Mouse (Mus musculus): Measurements from ENCODE around the gene Atp5d. TPM values are rescaled to one million over a fixed set of nuclear protein-coding genes. Genes with fewer than 3 reads are reported as not detected.

Atp5d gene
- polyA plus RNA-seq, 1 experiment from 2014 or later, result 433 TPM

GRCm38 (mm10) chr10:80129846-80130245 lies 8.6 kb upstream of the Atp5d start:
- Histone ChIP-seq H3K4me1 (replicated peaks; ENCODE audit: control insufficient read depth, insufficient read depth, low read length) (peaks cover 12% of the 10 kb centered on the region), H3K36me3 (ENCODE audit: control insufficient read depth, insufficient read depth) (peaks cover 34% of the 10 kb centered on the region), H3K27ac (ENCODE audit: low read length) (no peak overlapping the region), H3K9ac (replicated peaks; ENCODE audit: low read depth, low read length) (no peak overlapping the region), H3K4me2 (ENCODE audit: low read length) (no peak overlapping the region), H3K4me3 (replicated peaks; ENCODE audit: low read length) (no peak overlapping the region), H3K27me3 (replicated peaks; ENCODE audit: control insufficient read depth, insufficient read depth, low read length) (no peaks in the 10 kb centered on the region), H3K9me3 (ENCODE audit: control insufficient read depth, low read length) (no peaks in the 10 kb centered on the region)
- 92% methylated on average over 9 of the region's 9 CpGs for whole genome bisulfite sequencing
- ATAC-seq, result no peak

- WGBS, result 83% methylated on average over 18 of the region's 18 CpGs
- H3K9me3 ChIP-seq (ENCODE audit: control insufficient read depth, low read length), result no peaks in the 10 kb centered on the region
- ATAC-seq, result no peak
- no peak overlapping the region for H3K4me2 ChIP-seq (ENCODE audit: low read length)
- no peak overlapping the region for H3K4me3 ChIP-seq (replicated peaks; ENCODE audit: low read length)
- no peak overlapping the region for H3K9ac ChIP-seq (replicated peaks; ENCODE audit: low read depth, low read length)
- H3K4me1 ChIP-seq (replicated peaks; ENCODE audit: control insufficient read depth, insufficient read depth, low read length), result peaks cover 12% of the 10 kb centered on the region
- no peak overlapping the region for H3K27ac ChIP-seq (ENCODE audit: low read length)
- H3K27me3 ChIP-seq (replicated peaks; ENCODE audit: control insufficient read depth, insufficient read depth, low read length), result no peaks in the 10 kb centered on the region
- peaks cover 35% of the 10 kb centered on the region for H3K36me3 ChIP-seq (ENCODE audit: control insufficient read depth, insufficient read depth)
Observed at GRCm38 (mm10) chr10:80130403-80131031, 7.9 kb upstream of the Atp5d start.

DNA sequence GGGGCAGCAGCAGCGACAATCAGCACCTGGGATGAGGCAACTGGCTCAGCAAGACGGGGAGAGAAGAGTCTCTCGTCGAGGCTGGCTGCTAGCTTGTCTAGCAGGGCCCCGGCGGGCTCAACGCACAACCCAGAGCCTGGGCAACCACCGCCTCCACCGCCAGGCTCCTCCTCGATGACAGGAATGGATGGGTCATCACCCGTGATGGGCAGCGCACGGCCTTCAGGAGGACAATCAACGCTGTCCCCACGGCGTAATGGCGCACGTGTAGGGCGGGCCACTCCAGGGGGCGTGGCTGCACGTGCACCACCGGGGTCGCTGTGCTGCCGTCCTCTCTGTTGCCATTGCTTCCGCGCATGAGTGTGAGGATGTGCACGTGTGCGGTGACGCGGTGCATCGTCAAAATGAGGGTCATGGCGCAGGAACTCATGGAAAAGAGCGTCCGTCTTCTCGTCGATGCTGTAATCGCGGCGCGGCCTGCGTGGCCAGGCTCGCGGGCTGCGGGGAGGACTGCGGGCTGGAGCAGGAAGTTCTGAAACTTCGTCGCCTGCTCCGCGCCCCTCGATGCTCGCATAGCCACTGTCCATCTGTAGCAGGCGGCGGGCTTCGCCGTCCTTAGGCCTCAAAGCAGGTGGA lies 7.0 kb upstream of the Atp5d start:
- Histone ChIP-seq H3K27me3 (replicated peaks; ENCODE audit: control insufficient read depth, insufficient read depth, low read length) (no peaks in the 10 kb centered on the region), H3K9me3 (ENCODE audit: control insufficient read depth, low read length) (no peaks in the 10 kb centered on the region), H3K4me2 (ENCODE audit: low read length) (peak overlapping the region; percentile 28), H3K4me3 (replicated peaks; ENCODE audit: low read length) (peak overlapping the region; percentile 12; the same call in 1 of the 2 replicates), H3K27ac (ENCODE audit: low read length) (no peak overlapping the region), H3K4me1 (replicated peaks; ENCODE audit: control insufficient read depth, insufficient read depth, low read length) (peaks cover 16% of the 10 kb centered on the region), H3K9ac (replicated peaks; ENCODE audit: low read depth, low read length) (0 out of 2 replicates have a peak overlapping the region, but pooled peaks have one; percentile 18), H3K36me3 (ENCODE audit: control insufficient read depth, insufficient read depth) (peaks cover 36% of the 10 kb centered on the region)
- 10% methylated on average over 55 of the region's 55 CpGs for whole genome bisulfite sequencing
- peak; percentile 65 for ATAC-seq

GRCm38 (mm10) chr10:80131952-80132350 lies 6.5 kb upstream of the Atp5d start:
- ATAC-seq, result 0 out of 2 replicates have a peak, but pooled peaks have one; percentile 13
- 32% methylated on average over 26 of the region's 27 CpGs for WGBS
- no peaks in the 10 kb centered on the region for H3K9me3 ChIP-seq (ENCODE audit: control insufficient read depth, low read length)
- H3K4me1 ChIP-seq (replicated peaks; ENCODE audit: control insufficient read depth, insufficient read depth, low read length), result peaks cover 21% of the 10 kb centered on the region
- H3K4me2 ChIP-seq (ENCODE audit: low read length), result peak overlapping the region; percentile 28
- H3K27ac ChIP-seq (ENCODE audit: low read length), result no peak overlapping the region
- 0 out of 2 replicates have a peak overlapping the region, but pooled peaks have one; percentile 18 for H3K9ac ChIP-seq (replicated peaks; ENCODE audit: low read depth, low read length)
- H3K4me3 ChIP-seq (replicated peaks; ENCODE audit: low read length), result peak overlapping the region; percentile 12; the same call in 1 of the 2 replicates
- no peaks in the 10 kb centered on the region for H3K27me3 ChIP-seq (replicated peaks; ENCODE audit: control insufficient read depth, insufficient read depth, low read length)
- peaks cover 35% of the 10 kb centered on the region for H3K36me3 ChIP-seq (ENCODE audit: control insufficient read depth, insufficient read depth)

GRCm38 (mm10) chr10:80133226-80133849 lies 5.1 kb upstream of the Atp5d start:
- 58% methylated on average over 8 of the region's 8 CpGs for WGBS
- Histone ChIP-seq H3K9ac (replicated peaks; ENCODE audit: low read depth, low read length) (no peak overlapping the region), H3K27me3 (replicated peaks; ENCODE audit: control insufficient read depth, insufficient read depth, low read length) (no peaks in the 10 kb centered on the region), H3K4me3 (replicated peaks; ENCODE audit: low read length) (no peak overlapping the region), H3K9me3 (ENCODE audit: control insufficient read depth, low read length) (no peaks in the 10 kb centered on the region), H3K4me1 (replicated peaks; ENCODE audit: control insufficient read depth, insufficient read depth, low read length) (peaks cover 35% of the 10 kb centered on the region), H3K36me3 (ENCODE audit: control insufficient read depth, insufficient read depth) (peaks cover 26% of the 10 kb centered on the region), H3K27ac (ENCODE audit: low read length) (no peak overlapping the region), H3K4me2 (ENCODE audit: low read length) (no peak overlapping the region)
- no peak for ATAC-seq

DNA sequence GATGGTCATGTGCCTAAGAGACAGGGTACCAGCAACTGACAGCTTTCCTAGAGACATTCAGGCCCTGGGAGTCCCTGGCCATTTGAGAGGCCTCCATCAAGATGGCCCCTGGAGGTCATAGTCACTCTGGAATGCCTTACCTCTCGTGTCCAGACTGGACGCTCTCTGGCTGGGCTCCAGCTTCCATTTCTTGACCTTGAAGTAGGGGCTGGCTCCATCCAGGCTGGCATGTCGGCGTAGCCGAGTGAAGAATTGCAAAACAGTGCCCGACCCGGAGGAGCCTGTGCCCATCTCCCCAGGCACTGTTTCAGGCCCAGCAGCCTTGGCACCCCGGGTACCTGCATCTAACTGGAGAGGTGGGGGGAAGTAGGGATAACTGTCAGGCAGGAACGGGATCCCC lies 4.0 kb upstream of the Atp5d start:
- peaks cover 24% of the 10 kb centered on the region; the same call in 1 of the 2 replicates for H3K36me3 ChIP-seq (ENCODE audit: control insufficient read depth, insufficient read depth)

DNA sequence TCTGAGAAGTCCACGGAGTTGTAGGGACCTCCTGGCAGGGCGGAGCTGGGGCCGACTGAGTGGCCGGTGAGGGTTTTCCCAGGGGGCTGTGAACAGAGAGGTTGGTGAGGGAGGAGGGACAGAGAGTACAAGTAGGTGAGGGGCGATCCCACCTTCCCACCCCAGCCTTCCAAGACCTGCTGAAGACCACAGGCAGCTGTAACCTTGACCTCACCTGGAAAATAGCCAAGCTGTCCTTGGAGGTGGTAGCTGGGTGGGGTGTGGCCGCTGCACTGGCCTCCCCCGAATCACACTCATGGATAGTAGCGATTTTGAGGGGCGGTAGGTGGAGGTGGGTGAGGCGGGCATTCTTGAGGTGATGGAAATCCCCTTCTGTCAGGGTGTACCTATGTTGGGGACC lies 3.3 kb upstream of the Atp5d start:
- Histone ChIP-seq H3K4me3 (replicated peaks; ENCODE audit: low read length) (no peak overlapping the region), H3K9ac (replicated peaks; ENCODE audit: low read depth, low read length) (no peak overlapping the region), H3K27me3 (replicated peaks; ENCODE audit: control insufficient read depth, insufficient read depth, low read length) (no peaks in the 10 kb centered on the region), H3K4me2 (ENCODE audit: low read length) (no peak overlapping the region), H3K9me3 (ENCODE audit: control insufficient read depth, low read length) (no peaks in the 10 kb centered on the region), H3K27ac (ENCODE audit: low read length) (no peak overlapping the region), H3K4me1 (replicated peaks; ENCODE audit: control insufficient read depth, insufficient read depth, low read length) (peaks cover 37% of the 10 kb centered on the region), H3K36me3 (ENCODE audit: control insufficient read depth, insufficient read depth) (peaks cover 21% of the 10 kb centered on the region; the same call in 1 of the 2 replicates)
- ATAC-seq, result no peak
- WGBS, result 88% methylated on average over 10 of the region's 10 CpGs

More for the DNA sequence above, 4.0 kb upstream of the Atp5d start:
- H3K4me2 ChIP-seq (ENCODE audit: low read length), result no peak overlapping the region
- no peaks in the 10 kb centered on the region for H3K27me3 ChIP-seq (replicated peaks; ENCODE audit: control insufficient read depth, insufficient read depth, low read length)
- 89% methylated on average over 9 of the region's 9 CpGs for WGBS
- no peak overlapping the region for H3K9ac ChIP-seq (replicated peaks; ENCODE audit: low read depth, low read length)
- no peak overlapping the region for H3K27ac ChIP-seq (ENCODE audit: low read length)
- no peak overlapping the region for H3K4me3 ChIP-seq (replicated peaks; ENCODE audit: low read length)
- H3K9me3 ChIP-seq (ENCODE audit: control insufficient read depth, low read length), result no peaks in the 10 kb centered on the region
- peaks cover 37% of the 10 kb centered on the region for H3K4me1 ChIP-seq (replicated peaks; ENCODE audit: control insufficient read depth, insufficient read depth, low read length)
- no peak for ATAC-seq

- WGBS, result 97% methylated on average over 1 of the region's 1 CpGs
- ATAC-seq, result no peak
- Histone ChIP-seq H3K9ac (replicated peaks; ENCODE audit: low read depth, low read length) (no peak overlapping the region), H3K27me3 (replicated peaks; ENCODE audit: control insufficient read depth, insufficient read depth, low read length) (no peaks in the 10 kb centered on the region), H3K36me3 (ENCODE audit: control insufficient read depth, insufficient read depth) (peaks cover 18% of the 10 kb centered on the region; the same call in 1 of the 2 replicates), H3K4me3 (replicated peaks; ENCODE audit: low read length) (no peak overlapping the region), H3K27ac (ENCODE audit: low read length) (no peak overlapping the region), H3K4me2 (ENCODE audit: low read length) (no peak overlapping the region), H3K9me3 (ENCODE audit: control insufficient read depth, low read length) (no peaks in the 10 kb centered on the region), H3K4me1 (replicated peaks; ENCODE audit: control insufficient read depth, insufficient read depth, low read length) (peaks cover 39% of the 10 kb centered on the region)
Observed at GRCm38 (mm10) chr10:80135641-80136040, 2.8 kb upstream of the Atp5d start.

DNA sequence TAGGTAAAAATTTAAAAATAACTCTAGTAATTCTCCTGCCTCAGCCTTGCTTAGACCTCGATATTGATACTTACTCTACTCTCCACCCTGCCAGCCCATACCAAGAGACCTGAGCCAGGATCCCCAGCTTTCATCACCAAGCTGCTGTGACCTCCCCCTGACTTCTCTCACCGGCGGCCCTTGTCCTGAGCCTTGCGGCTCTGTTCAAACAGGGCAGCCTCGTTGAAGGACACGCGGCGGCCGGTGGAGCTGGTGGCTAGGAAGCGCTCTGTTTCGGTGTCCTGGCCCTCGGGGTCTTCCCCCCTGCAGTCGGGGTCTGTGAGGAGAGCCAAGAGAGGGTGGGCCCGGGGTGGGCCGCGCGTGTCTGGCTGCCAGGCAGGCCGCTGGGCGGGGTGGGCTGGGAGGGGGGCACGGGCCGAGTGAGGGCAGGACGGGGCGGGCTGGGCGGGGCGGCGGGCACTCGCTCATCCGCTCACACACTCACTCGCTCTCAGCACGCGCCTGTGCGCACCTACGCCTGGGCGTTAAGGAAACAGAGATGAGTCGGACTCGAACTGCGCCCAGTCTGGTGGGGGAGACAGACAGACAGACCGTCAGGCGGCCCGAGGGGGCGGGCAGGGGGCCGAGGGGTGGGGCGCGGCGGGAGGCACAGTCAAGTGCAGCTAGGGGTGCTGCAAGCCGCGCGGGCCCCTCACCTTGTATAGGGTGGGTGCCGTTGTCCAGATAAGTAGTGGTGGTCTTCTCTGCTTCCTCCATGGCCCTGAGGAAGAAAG lies 2.1 kb upstream of the Atp5d start:
- Histone ChIP-seq H3K9me3 (ENCODE audit: control insufficient read depth, low read length) (no peaks in the 10 kb centered on the region), H3K4me3 (replicated peaks; ENCODE audit: low read length) (peak overlapping the region; percentile 87), H3K27me3 (replicated peaks; ENCODE audit: control insufficient read depth, insufficient read depth, low read length) (no peaks in the 10 kb centered on the region), H3K4me1 (replicated peaks; ENCODE audit: control insufficient read depth, insufficient read depth, low read length) (peaks cover 45% of the 10 kb centered on the region), H3K36me3 (ENCODE audit: control insufficient read depth, insufficient read depth) (peaks cover 15% of the 10 kb centered on the region; the same call in 1 of the 2 replicates), H3K27ac (ENCODE audit: low read length) (no peak overlapping the region; the same call in 1 of the 2 replicates), H3K4me2 (ENCODE audit: low read length) (peak overlapping the region; percentile 93), H3K9ac (replicated peaks; ENCODE audit: low read depth, low read length) (peak overlapping the region; percentile 87)
- ATAC-seq, result no peak
- 23% methylated on average over 48 of the region's 49 CpGs for WGBS
